Mouse (Mus musculus): Measurements from ENCODE around the gene Dexi.

GRCm38 (mm10) chr16:10536961-10537360, 5.9 kb downstream of the Dexi start:
- TF ChIP-seq POLR2A (IDR thresholded peaks at IDR 0.05; ENCODE audit: low read depth, low read length) (no peak), CTCF (conservative IDR thresholded peaks at IDR 0.05; ENCODE audit: insufficient read depth, insufficient read length, low read depth, low read length) (no peak)

Data from kidney, adult 2 months (tissue).